Mouse (Mus musculus): Measurements from ENCODE around the gene Asic2. TPM values are rescaled to one million over a fixed set of nuclear protein-coding genes. Genes with fewer than 3 reads are reported as not detected.

Asic2 gene
- polyA plus RNA-seq, 1 experiment from 2014 or later, result 2.6 TPM

DNA sequence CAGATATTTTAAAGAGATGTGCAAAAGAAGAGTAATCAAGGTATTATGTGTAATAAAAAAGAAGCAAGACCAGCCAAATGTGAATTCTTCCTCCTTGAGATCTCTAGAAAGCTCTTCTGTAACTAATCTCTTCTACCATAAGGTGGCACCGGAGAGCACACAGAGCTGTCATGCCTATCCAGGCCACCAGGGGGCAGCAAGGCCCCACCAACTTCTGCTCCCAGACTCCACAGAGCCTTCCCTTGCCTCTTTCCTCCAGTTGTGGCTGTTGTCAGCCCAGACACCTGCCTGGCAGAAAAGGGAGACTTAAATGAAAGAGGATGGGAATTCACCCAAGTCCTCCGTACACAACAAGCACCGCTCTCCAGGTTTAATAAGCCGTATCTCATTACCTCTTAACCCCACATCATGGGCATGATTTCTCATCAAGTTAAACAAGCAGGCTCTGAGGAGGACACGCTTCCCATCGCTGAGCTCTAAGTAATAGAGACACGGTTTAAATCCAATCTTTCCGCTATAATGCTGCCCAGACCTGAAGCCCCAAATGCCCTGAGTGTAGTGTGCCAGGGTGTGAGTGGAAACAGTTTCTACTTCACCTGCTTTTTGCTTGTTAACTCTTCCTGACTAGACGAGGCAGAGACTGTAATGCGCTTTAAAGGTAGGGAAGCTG is 28.1 kb upstream of the Asic2 start:
- Histone ChIP-seq H3K27ac (no peak overlapping the region), H3K9me3 (no peaks in the 10 kb centered on the region), H3K36me3 (no peaks in the 10 kb centered on the region), H3K27me3 (ENCODE audit: insufficient read depth, poor library complexity, severe bottlenecking) (no peaks in the 10 kb centered on the region), H3K4me1 (replicated peaks) (no peaks in the 10 kb centered on the region), H3K4me3 (no peak overlapping the region)
- DNase-seq (ENCODE audit: low spot score), result peak; percentile 78
- 74% methylated on average over 10 of the region's 10 CpGs for WGBS

DNA sequence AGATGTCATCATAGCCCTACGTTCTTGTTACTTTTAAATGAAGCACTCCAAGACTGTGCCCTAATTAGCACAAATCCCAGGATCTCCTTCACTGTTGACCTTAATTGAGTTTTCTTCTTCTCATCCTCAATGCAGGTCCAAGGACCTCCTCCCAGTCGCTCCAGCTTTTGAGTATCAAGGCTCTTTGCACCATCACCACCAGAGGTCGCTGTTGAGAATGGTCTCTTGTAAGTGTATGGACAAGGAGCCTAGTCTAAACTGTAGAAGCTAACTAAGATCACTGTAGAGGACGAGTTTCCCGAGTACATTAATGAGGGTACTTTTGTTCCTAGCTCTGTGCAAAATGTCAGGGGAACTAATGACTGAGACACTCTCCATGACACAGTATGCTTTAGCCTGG is 14.9 kb upstream of the Asic2 start:
- H3K27ac ChIP-seq, result no peak overlapping the region
- no peaks in the 10 kb centered on the region for H3K36me3 ChIP-seq
- H3K4me3 ChIP-seq, result no peak overlapping the region
- H3K27me3 ChIP-seq (ENCODE audit: insufficient read depth, poor library complexity, severe bottlenecking), result no peaks in the 10 kb centered on the region
- 42% methylated on average over 5 of the region's 5 CpGs for WGBS
- H3K4me1 ChIP-seq (replicated peaks), result peaks cover 10% of the 10 kb centered on the region
- DNase-seq (ENCODE audit: low spot score), result peak; percentile 57
- H3K9me3 ChIP-seq, result no peaks in the 10 kb centered on the region

DNA sequence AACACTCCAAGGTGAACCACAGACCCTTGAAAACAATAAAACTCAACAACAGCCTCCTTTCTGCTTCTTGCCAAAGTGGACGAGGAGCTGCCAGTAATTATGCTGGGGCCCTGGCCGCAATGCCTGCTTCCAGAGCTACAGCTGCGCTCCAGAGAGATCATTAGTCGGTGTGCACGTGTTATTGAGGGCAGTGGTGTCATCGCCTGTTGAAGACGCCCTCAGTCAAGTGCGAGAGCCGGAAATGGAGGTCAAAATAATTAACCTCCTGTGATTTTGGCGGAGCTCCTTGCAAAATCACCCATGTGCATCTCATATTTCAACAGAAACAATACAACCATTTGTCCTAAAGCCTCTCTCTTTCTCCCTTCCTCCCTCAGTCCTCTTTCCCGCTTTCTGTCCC is 13.9 kb upstream of the Asic2 start:
- H3K4me3 ChIP-seq, result no peak overlapping the region
- H3K4me1 ChIP-seq (replicated peaks), result peaks cover 10% of the 10 kb centered on the region
- no peaks in the 10 kb centered on the region for H3K9me3 ChIP-seq
- H3K36me3 ChIP-seq, result no peaks in the 10 kb centered on the region
- H3K27ac ChIP-seq, result no peak overlapping the region
- H3K27me3 ChIP-seq (ENCODE audit: insufficient read depth, poor library complexity, severe bottlenecking), result no peaks in the 10 kb centered on the region
- peak; percentile 35 for DNase-seq (ENCODE audit: low spot score)
- WGBS, result 47% methylated on average over 11 of the region's 11 CpGs

DNA sequence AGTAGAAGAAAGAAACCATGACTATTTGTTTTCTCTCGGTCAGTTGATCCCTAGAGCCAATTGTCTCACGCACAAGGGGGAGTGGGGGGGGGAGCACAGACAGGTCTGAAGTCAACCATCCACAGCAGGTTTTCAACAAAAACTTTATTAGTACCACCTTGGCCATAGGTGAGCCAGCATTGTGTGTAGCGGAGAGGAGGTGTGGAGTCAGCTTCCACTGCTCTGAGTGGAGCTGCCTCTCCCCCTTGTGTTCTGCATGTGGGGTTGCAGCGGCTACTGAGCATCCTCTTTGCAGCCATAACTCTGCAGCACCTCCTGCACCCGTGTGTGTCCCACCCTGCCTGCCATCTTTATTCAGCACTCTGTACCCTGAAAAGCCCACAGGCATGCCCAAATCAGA is 6.3 kb upstream of the Asic2 start:
- H3K4me3 ChIP-seq, result no peak overlapping the region
- peak; percentile 27 for DNase-seq (ENCODE audit: low spot score)
- 31% methylated on average over 5 of the region's 5 CpGs for WGBS
- no peak overlapping the region for H3K27ac ChIP-seq
- H3K27me3 ChIP-seq (ENCODE audit: insufficient read depth, poor library complexity, severe bottlenecking), result peaks cover 15% of the 10 kb centered on the region
- peaks cover 14% of the 10 kb centered on the region; the same call in 1 of the 2 replicates for H3K4me1 ChIP-seq (replicated peaks)
- H3K9me3 ChIP-seq, result no peaks in the 10 kb centered on the region
- no peaks in the 10 kb centered on the region for H3K36me3 ChIP-seq

DNA sequence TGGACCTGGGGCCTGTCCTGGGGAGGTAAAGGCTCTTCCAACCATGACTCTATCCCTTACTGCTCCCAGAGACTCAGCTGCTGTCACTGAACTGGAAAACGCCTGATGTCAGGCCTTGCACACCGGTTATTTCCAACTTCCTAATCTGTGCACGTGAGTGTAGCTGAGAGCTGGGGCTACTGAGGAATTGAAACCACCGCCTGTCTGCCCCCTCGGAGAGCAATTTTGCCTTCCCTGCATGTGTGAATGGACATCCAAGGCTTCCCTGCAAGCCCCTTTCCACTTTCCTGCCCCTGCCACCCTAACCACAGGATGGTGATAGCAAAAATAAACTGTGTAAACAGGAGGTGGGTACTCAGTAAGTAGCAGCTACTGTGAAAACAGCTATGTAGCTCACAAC is 5.4 kb upstream of the Asic2 start:
- no peaks in the 10 kb centered on the region for H3K9me3 ChIP-seq
- H3K27me3 ChIP-seq (ENCODE audit: insufficient read depth, poor library complexity, severe bottlenecking), result peaks cover 24% of the 10 kb centered on the region
- no peak overlapping the region for H3K4me3 ChIP-seq
- WGBS, result 55% methylated on average over 5 of the region's 5 CpGs
- no peak for DNase-seq (ENCODE audit: low spot score)
- no peaks in the 10 kb centered on the region for H3K36me3 ChIP-seq
- H3K27ac ChIP-seq, result no peak overlapping the region
- peaks cover 22% of the 10 kb centered on the region for H3K4me1 ChIP-seq (replicated peaks)

DNA sequence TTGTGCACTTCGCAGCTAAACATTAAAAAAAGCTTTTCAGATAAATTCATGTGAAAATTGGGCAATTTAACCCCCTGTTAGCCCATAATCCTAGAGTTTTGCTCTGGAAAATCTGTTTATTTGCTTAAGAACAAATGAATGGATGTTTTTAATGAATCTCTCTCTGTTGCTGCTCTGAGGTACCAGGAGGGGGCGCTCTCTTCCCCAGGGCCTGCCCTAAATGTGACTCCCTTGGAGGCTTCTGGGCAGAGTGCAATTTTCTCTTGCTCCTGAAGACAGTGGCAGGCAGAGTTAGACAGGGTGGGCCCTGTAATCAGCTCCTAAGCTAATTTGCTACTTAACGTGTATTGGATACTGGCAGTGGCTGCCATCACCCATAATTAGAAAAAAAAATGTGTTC is 3.8 kb upstream of the Asic2 start:
- H3K36me3 ChIP-seq, result no peaks in the 10 kb centered on the region
- no peak overlapping the region for H3K27ac ChIP-seq
- H3K4me1 ChIP-seq (replicated peaks), result peaks cover 31% of the 10 kb centered on the region
- H3K9me3 ChIP-seq, result no peaks in the 10 kb centered on the region
- WGBS, result 62% methylated on average over 3 of the region's 3 CpGs
- H3K4me3 ChIP-seq, result no peak overlapping the region
- H3K27me3 ChIP-seq (ENCODE audit: insufficient read depth, poor library complexity, severe bottlenecking), result peaks cover 40% of the 10 kb centered on the region
- no peak for DNase-seq (ENCODE audit: low spot score)

DNA sequence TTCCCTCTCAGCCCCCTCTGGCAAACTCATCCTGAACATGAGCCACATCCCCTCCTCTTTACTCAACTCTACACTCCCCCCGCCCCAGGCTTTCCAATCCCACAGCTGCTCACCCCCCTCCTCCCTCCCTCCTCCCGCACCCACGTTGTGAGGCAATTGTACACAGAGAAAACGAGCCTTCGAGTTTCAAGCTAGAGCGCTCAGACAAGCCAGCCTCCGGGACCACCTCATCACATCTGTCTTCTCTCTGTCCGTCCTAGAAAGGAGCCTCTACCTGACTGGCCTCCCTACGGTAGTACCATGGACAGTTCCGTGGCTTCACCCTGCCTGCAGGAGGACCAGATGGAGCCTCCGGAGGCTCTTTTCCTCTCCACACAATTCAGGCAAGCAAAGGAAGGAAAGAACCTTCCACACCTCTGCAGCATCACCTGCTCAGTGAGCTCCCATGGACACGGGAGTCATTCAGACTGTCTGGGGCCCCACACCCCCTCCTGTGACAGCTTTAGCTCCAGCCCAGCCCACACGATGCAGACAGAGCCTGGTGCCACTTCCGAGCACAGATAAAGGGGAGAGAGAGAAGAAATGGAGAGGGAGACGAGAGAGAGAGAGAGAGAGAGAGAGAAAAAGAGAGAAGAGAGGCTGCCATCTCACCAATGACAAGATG is 1.5 kb downstream of the Asic2 start:
- WGBS, result 11% methylated on average over 15 of the region's 15 CpGs
- peaks cover 63% of the 10 kb centered on the region for H3K27me3 ChIP-seq (ENCODE audit: insufficient read depth, poor library complexity, severe bottlenecking)

DNA sequence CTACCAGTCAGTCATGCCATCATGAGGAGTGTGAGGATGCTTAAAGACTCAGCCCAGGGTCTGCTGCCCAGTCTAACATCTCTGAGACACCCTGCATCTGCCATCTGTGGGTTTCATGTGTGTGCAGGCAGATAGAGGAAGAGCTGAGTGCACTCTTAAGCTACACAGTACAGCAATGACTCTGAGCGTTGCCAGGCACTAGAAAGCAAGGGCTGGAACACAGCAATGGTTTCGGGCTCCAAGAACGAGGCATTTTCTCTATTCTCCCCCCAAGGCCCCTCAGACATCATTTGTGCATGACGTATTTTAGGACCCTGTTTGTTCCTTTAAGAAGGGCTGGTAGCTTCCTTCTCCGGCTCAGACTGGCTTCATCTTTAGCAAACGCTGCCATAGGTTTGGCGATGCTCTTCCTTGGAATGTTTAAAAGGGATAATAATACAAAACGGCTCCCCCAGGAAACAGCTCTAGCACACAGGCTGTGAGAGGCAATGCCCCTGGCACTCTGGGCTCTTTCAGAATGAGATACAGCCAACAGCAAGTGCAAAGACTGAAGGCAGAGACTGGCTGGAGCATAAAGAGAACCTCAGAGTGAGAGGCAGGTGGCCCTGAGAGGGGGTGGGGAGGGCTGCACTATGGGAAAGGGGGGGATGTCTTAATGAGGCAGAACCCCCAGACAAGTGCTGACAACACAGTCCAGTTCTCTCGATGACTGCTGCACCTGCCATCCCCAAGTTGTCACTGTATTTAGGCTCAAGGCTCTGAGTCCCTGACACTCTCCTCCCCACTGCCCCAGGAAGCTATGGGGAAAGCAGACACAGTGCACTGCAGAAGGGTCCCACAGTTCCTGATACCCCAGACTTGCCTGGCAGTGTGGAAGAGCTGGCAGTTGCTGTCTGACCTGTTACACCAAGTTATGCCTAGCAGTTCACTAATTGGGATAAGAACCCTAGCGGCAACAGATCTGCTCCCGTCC is 2.3 kb downstream of the Asic2 start:
- H3K4me1 ChIP-seq (replicated peaks), result peaks cover 33% of the 10 kb centered on the region
- peaks cover 60% of the 10 kb centered on the region for H3K27me3 ChIP-seq (ENCODE audit: insufficient read depth, poor library complexity, severe bottlenecking)
- no peaks in the 10 kb centered on the region for H3K36me3 ChIP-seq
- H3K27ac ChIP-seq, result no peak overlapping the region
- H3K9me3 ChIP-seq, result no peaks in the 10 kb centered on the region
- H3K4me3 ChIP-seq, result no peak overlapping the region
- no peak for DNase-seq (ENCODE audit: low spot score)
- WGBS, result 62% methylated on average over 11 of the region's 11 CpGs

More for the DNA sequence above, 1.5 kb downstream of the Asic2 start:
- H3K4me3 ChIP-seq, result no peak overlapping the region
- peaks cover 33% of the 10 kb centered on the region for H3K4me1 ChIP-seq (replicated peaks)
- no peaks in the 10 kb centered on the region for H3K36me3 ChIP-seq
- no peaks in the 10 kb centered on the region for H3K9me3 ChIP-seq
- peak; percentile 50 for DNase-seq (ENCODE audit: low spot score)
- no peak overlapping the region for H3K27ac ChIP-seq

DNA sequence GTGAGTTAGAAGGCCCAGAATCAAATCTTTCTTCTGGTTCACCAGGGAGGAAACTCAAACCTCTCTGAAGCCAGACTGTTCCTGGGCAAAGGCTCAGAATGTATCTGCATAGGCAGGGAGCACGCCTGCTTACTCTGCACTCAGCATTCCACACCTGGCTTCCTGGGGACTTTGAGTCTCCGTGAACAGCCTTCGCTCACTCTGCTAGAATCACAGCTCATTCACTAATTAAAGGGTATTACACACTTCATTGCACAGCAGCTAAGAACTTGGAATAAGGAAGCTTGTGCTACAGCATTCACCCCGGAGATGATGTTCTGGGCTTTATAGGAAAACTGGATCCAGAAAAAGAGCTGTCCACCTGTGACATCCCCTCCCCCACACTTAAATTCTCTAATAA is 3.7 kb downstream of the Asic2 start:
- Histone ChIP-seq H3K27me3 (ENCODE audit: insufficient read depth, poor library complexity, severe bottlenecking) (peaks cover 48% of the 10 kb centered on the region), H3K36me3 (no peaks in the 10 kb centered on the region), H3K9me3 (no peaks in the 10 kb centered on the region), H3K27ac (no peak overlapping the region), H3K4me1 (replicated peaks) (peaks cover 33% of the 10 kb centered on the region), H3K4me3 (no peak overlapping the region)
- no peak for DNase-seq (ENCODE audit: low spot score)
- WGBS, result 78% methylated on average over 4 of the region's 4 CpGs

DNA sequence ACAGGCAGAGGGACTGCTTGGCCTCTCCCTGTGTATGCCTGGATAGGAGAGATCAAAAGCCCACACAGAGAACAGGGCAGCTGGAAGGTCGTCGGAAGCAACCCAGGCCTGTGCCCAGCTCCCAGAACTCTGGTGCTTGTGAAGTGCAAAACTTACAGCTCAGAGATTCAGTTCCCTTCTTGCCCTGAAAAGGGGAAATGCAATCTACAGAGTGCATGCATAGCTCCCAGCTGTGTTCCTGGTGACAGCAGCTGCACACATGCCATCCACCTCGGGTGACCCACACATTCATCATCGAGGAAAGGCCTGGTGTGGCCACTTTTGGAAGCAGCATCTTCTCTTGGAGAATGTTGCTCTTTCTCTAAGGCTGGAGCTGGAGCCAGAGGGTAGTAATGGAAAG is 13.9 kb downstream of the Asic2 start:
- Histone ChIP-seq H3K9me3 (no peaks in the 10 kb centered on the region), H3K4me1 (replicated peaks) (no peaks in the 10 kb centered on the region; the same call in 1 of the 2 replicates), H3K36me3 (no peaks in the 10 kb centered on the region), H3K27ac (no peak overlapping the region), H3K4me3 (no peak overlapping the region), H3K27me3 (ENCODE audit: insufficient read depth, poor library complexity, severe bottlenecking) (no peaks in the 10 kb centered on the region)
- no peak for DNase-seq (ENCODE audit: low spot score)
- 64% methylated on average over 4 of the region's 4 CpGs for WGBS

DNA sequence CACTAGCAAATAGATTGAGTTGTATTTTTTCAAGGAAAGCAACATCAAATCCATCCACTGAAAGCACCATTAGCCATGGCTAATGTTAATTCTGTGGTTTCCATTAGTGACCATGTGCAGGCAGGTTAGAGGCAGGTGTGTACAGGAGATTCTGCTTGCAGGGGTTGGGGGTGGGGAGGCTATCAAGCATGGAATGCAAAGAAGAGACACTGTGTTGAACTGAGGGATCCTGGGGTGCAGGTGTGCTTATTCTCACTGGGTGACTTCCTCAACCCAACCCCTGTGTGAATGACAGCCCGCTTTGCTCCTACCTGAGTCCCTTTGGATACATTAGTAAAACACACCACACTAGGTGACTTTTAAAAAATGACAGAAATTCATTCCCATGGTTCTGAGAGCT is 20.2 kb downstream of the Asic2 start:
- Histone ChIP-seq H3K36me3 (no peaks in the 10 kb centered on the region), H3K4me1 (replicated peaks) (no peaks in the 10 kb centered on the region), H3K27ac (no peak overlapping the region), H3K4me3 (no peak overlapping the region), H3K27me3 (ENCODE audit: insufficient read depth, poor library complexity, severe bottlenecking) (no peaks in the 10 kb centered on the region), H3K9me3 (no peaks in the 10 kb centered on the region)
- no peak for DNase-seq (ENCODE audit: low spot score)
- WGBS, result 81% methylated on average over 1 of the region's 1 CpGs

DNA sequence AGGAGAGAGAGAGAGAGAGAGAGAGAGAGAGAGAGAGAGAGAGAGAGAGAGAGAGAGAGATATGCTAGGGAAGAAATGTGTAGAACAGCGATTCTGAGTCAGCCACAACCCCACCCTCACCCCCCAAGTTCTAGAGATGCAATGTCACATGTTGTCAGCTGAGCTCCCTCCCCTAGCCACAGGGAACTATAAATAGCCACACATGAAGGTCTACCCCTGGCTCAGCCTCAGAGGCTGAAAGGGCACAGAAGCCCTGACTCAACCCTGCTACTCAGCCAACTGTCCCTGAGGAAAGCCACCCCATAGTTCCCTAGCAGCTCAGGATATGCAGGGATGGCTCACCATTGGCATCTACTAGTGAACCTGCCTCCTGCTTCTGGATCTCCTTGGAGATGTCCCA is 26.1 kb downstream of the Asic2 start:
- Histone ChIP-seq H3K27ac (no peak overlapping the region), H3K4me3 (no peak overlapping the region), H3K4me1 (replicated peaks) (no peaks in the 10 kb centered on the region), H3K9me3 (no peaks in the 10 kb centered on the region), H3K36me3 (no peaks in the 10 kb centered on the region), H3K27me3 (ENCODE audit: insufficient read depth, poor library complexity, severe bottlenecking) (no peaks in the 10 kb centered on the region)
- DNase-seq (ENCODE audit: low spot score), result no peak
- 88% methylated on average over 1 of the region's 1 CpGs for WGBS

DNA sequence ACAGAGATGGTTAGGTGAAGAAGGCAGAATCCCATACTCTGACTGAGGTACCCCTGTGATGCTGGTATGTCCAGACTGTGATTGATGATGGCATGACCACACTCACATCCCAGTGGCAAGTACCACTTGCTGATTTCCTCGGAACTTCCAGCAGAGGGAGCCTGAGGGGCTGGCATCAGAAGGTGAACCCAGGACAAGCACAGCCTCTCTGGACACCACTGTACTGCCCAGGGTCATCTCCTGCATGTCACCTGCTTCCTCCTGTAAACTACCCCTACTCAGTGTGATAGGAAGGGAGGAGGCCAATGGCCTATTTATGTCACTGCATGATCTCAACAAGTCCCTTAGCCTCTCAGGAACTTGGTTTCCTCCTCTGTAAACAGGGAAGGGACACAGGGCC is 27.3 kb downstream of the Asic2 start:
- Histone ChIP-seq H3K27ac (no peak overlapping the region), H3K27me3 (ENCODE audit: insufficient read depth, poor library complexity, severe bottlenecking) (no peaks in the 10 kb centered on the region), H3K9me3 (no peaks in the 10 kb centered on the region), H3K4me1 (replicated peaks) (no peaks in the 10 kb centered on the region), H3K4me3 (no peak overlapping the region), H3K36me3 (no peaks in the 10 kb centered on the region)
- WGBS, result 13% methylated on average over 1 of the region's 1 CpGs
- peak; percentile 37 for DNase-seq (ENCODE audit: low spot score)

All from hindbrain, embryonic 10.5 days (tissue).